Mouse (Mus musculus) G1E (cell line): ENCODE results near the gene Brd4. TPM values are rescaled to one million over a fixed set of nuclear protein-coding genes. Genes with fewer than 3 reads are reported as not detected.

Source experiments
- ATAC-seq: 2 replicates; pipeline ENCODE4 v1.8.0; 2016; ENCODE audit warnings: mild to moderate bottlenecking; ENCODE audit not compliant: insufficient number of reproducible peaks, poor library complexity, low FRiP score, severe bottlenecking; ENCODE audit errors: extremely low read depth
- DNase-seq: peaks from one replicate; pipeline ENCODE4 v3.0.0; 2012; ENCODE audit warnings: low spot score
- H3K27me3 ChIP-seq: 2 replicates; pipeline ENCODE4 v1.6.1; 2012; ENCODE audit warnings: mild to moderate bottlenecking, low read length, inconsistent platforms; ENCODE audit not compliant: insufficient read depth
- H3K36me3 ChIP-seq: replicated peaks from 2 replicates; pipeline ENCODE3; 2012; ENCODE audit warnings: mild to moderate bottlenecking, inconsistent platforms
- H3K4me1 ChIP-seq: 2 replicates; pipeline ENCODE4 v1.6.1; 2012; ENCODE audit warnings: low read depth, low read length, inconsistent platforms, mixed read lengths; ENCODE audit not compliant: insufficient read depth
- H3K4me3 ChIP-seq: 2 replicates; pipeline ENCODE4 v1.5.1; 2012; ENCODE audit warnings: low read depth, mild to moderate bottlenecking, inconsistent platforms, low read length, moderate library complexity, mixed read lengths
- H3K9me3 ChIP-seq: replicated peaks from 2 replicates; pipeline ENCODE4 v1.6.1; 2012; ENCODE audit warnings: inconsistent platforms
- CTCF ChIP-seq: IDR thresholded peaks from 2 replicates; pipeline ENCODE4 v1.5.1; 2012; ENCODE audit warnings: low read depth, low read length, inconsistent platforms, mixed read lengths
- GATA1 ChIP-seq: IDR thresholded peaks from 2 replicates; pipeline ENCODE4 v1.6.1; 2012; ENCODE audit warnings: borderline replicate concordance, low read length, inconsistent platforms, mixed read lengths
- GATA2 ChIP-seq: IDR thresholded peaks from 2 replicates; pipeline ENCODE4 v1.6.1; 2012; ENCODE audit warnings: low read depth, low read length, inconsistent platforms, borderline replicate concordance
- POLR2AphosphoS5 ChIP-seq: IDR thresholded peaks from 2 replicates; pipeline ENCODE4 v1.6.1; 2012; ENCODE audit warnings: low read depth, low read length, inconsistent platforms; ENCODE audit not compliant: insufficient replicate concordance
- TAL1 ChIP-seq: conservative IDR thresholded peaks from 2 replicates; pipeline ENCODE4 v1.6.1; 2012; ENCODE audit warnings: low read depth, low read length, inconsistent platforms, mixed read lengths
- polyA plus RNA-seq: library from polyadenylated mRNA; stranded (reverse); fragments of >175 nt; gene quantifications from 2 replicates; pipeline ENCODE4 v1.2.3, GENCODE M21; 2012
- total RNA-seq, 2 experiments: library from RNA; stranded (forward) in 1 of 2; stranded (reverse) in 1 of 2; fragments of 200-1000 nt in 1 of 2; fragments of >200 nt in 1 of 2; fragmentation: Nextera tagmentation in 1 of 2; gene quantifications; 2 replicates each; pipeline ENCODE4 v1.2.3; 2014 to 2017

Brd4 gene
- total and polyA plus RNA-seq, 3 experiments, result 11.5 to 269 (median 237) TPM

DNA sequence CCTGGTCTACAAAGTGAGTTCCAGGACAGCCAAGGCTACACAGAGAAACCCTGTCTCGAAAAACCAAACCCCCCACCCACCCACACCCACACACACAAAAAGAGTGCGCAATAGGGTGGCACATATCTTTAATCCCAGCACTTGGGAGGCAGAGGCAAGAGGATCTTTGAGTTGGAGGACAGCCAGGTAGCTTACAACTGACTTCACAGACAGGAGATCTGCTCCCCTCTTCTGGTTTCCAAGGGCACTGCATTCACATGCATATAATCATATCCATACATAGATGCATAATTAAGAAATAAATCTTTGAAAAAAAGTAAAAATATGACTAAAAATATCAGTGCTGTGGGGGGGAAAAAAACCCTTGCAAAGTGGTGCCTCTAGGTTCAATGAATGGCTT, 25.7 kb downstream of the Brd4 start:
- H3K4me3 ChIP-seq, result no peak overlapping the region
- no peaks in the 10 kb centered on the region for H3K9me3 ChIP-seq
- peaks cover 27% of the 10 kb centered on the region for H3K4me1 ChIP-seq
- H3K36me3 ChIP-seq, result peaks cover 54% of the 10 kb centered on the region
- no peak for TF ChIP-seq GATA2
- TF ChIP-seq GATA1, result no peak
- TF ChIP-seq TAL1, result no peak
- TF ChIP-seq CTCF, result no peak
- TF ChIP-seq POLR2AphosphoS5, result no peak
- no peaks in the 10 kb centered on the region for H3K27me3 ChIP-seq
- ATAC-seq, result no peak
- DNase-seq, result no peak

DNA sequence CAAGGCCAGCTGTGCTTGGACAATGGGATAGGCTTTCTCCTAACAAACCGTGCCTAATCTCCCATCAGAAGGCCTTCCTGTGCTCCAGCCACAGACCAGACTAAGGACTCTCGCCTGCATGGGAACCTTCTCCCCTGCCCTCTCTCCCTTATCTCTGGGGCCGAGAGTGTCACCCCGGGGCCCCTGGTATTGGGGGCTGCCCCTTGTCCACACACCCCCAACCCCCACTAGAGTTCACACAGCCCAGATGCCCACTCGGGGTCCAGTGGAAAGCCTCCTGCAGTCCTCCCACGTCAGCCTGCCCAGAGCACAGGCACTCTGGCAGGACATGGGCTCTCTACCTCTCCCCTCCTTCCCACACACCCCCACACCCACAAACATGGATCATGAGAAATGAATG, 26.6 kb downstream of the Brd4 start:
- Histone ChIP-seq H3K36me3 (peaks cover 58% of the 10 kb centered on the region), H3K4me3 (no peak overlapping the region), H3K4me1 (peaks cover 22% of the 10 kb centered on the region), H3K9me3 (no peaks in the 10 kb centered on the region), H3K27me3 (no peaks in the 10 kb centered on the region)
- DNase-seq (no peak), ATAC-seq (no peak)
- TF ChIP-seq TAL1, result no peak
- TF ChIP-seq GATA2, result no peak

DNA sequence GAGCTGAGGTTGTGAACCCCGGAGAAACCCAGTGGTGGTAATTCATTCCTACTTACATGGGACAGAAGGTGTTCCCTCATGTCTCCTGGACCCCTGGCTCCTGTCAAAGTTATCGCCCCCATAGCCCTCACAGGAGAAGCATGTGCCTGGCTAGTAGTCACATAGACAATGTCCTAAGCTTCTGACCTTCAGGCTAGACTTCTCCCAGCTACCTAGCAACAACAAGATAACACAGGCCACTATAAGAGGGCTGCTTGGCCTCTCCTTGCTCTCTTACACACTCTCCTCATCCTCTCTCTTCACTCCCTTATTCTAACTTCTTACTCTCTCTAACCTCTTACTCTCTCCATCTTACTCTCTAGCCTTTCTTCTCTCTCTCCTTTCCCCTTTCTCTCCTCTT, 27.1 kb downstream of the Brd4 start:
- Histone ChIP-seq H3K27me3 (no peaks in the 10 kb centered on the region), H3K36me3 (peaks cover 57% of the 10 kb centered on the region), H3K4me3 (no peak overlapping the region), H3K9me3 (no peaks in the 10 kb centered on the region), H3K4me1 (peaks cover 21% of the 10 kb centered on the region)
- DNase-seq (no peak), ATAC-seq (no peak)
- TF ChIP-seq TAL1, result no peak
- TF ChIP-seq CTCF, result no peak
- no peak for TF ChIP-seq GATA2
- TF ChIP-seq GATA1, result no peak
- no peak for TF ChIP-seq POLR2AphosphoS5

DNA sequence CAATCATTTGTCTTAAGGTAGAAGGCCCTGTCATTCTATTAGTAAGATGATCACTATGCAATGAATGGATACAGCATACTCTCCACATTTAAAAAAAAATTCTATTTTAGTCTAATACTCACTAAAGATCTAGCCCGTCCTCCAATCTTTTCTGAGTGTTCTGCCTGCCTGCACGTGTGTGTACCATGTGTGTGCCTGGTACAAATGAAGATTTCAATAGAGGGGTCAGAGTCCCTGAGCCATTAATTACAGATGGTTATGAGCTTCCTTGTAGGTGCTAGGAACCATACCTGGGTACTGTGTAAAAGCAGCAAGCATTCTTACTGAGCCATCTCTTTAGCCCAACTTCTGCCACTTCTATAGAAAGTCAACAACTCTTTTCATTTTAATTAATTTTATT, 27.6 kb downstream of the Brd4 start:
- Histone ChIP-seq H3K9me3 (no peaks in the 10 kb centered on the region), H3K4me3 (no peak overlapping the region), H3K36me3 (peaks cover 55% of the 10 kb centered on the region), H3K4me1 (peaks cover 23% of the 10 kb centered on the region), H3K27me3 (no peaks in the 10 kb centered on the region)
- DNase-seq, result no peak
- no peak for ATAC-seq
- TF ChIP-seq POLR2AphosphoS5, result no peak
- no peak for TF ChIP-seq CTCF
- no peak for TF ChIP-seq GATA2
- no peak for TF ChIP-seq GATA1
- TF ChIP-seq TAL1, result no peak

DNA sequence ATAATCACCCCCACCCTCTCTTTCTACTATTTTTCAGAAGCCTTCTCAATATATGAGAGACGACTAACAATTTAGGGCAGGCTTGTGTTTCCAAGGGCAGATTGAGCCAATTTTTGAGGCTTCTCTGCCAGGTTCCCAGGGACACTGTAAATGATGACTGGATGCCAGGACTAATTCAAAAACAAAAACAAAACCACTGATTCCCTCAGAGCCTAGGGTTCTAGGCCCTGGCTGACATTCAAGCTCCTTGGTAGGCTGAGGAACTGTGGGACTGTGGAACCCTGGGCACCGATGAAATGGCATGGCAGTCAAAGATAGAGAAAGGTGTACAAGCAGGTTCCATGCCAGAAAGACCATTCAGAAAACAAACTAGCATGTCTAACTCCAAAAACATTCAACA, 31.3 kb downstream of the Brd4 start:
- Histone ChIP-seq H3K27me3 (no peaks in the 10 kb centered on the region), H3K36me3 (peaks cover 57% of the 10 kb centered on the region), H3K4me1 (peaks cover 30% of the 10 kb centered on the region), H3K9me3 (no peaks in the 10 kb centered on the region), H3K4me3 (no peak overlapping the region)
- ATAC-seq (no peak), DNase-seq (no peak)
- TF ChIP-seq GATA1 (no peak), POLR2AphosphoS5 (no peak), TAL1 (no peak), GATA2 (no peak), CTCF (no peak)

DNA sequence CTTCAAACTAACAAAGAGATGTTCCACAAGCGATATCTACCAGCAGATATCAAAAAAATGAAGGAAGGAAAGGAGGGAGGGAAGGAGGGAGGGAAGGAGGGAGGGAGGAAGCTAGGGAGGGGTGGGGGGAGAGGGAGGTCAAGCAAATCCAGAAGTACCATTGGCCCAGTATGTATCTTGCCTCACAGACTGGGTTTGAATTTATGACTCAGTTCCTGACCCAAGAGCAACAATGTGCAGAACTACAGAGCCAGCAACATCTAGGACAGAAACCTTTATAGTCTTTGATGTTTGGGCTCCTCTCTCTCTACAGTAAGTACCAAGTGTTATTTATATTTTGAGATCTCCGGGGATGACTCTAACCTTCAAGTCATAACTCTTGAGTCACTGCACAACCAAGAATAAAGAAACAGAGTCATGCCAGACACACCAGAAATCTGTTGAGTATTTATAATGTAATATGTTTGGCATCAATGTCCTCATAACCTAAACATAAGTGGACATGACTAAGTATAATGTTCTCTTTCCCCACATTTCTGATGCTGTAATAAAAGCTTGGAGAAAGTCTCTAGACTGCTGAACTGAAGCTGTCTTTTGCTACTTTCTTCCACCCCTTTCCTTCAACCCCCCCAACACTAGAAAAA, 32.6 kb downstream of the Brd4 start:
- TF ChIP-seq GATA2, result no peak
- TF ChIP-seq CTCF, result no peak
- no peak for TF ChIP-seq TAL1
- no peak for TF ChIP-seq GATA1
- no peak for TF ChIP-seq POLR2AphosphoS5
- no peak for ATAC-seq
- peaks cover 26% of the 10 kb centered on the region for H3K4me1 ChIP-seq
- no peak for DNase-seq
- no peak overlapping the region for H3K4me3 ChIP-seq
- H3K9me3 ChIP-seq, result no peaks in the 10 kb centered on the region
- no peaks in the 10 kb centered on the region for H3K27me3 ChIP-seq
- peaks cover 56% of the 10 kb centered on the region for H3K36me3 ChIP-seq
